Mouse (Mus musculus) c-Kit-positive CD71-positive TER-119-positive erythroid progenitor cells, embryonic 14.5 days (primary cell): ENCODE data around the gene Gm28729.

Experiments used
- DNase-seq: peaks from one replicate; pipeline ENCODE4 v3.0.0-alpha.2; 2013; ENCODE audit warnings: low spot score

The Gm28729 gene

GRCm38 (mm10) chr9:96461607-96462006 is 63.5 kb downstream of the Gm28729 start:
- no peak for DNase-seq

GRCm38 (mm10) chr9:96460117-96460865 is 64.8 kb downstream of the Gm28729 start:
- DNase-seq: no peak

- no peak for DNase-seq
These were observed 69.4 kb downstream of the Gm28729 start for GRCm38 (mm10) chr9:96455618-96456017.

GRCm38 (mm10) chr9:96452956-96453355 is 72.1 kb downstream of the Gm28729 start:
- no peak for DNase-seq

- DNase-seq: no peak
These were observed 74.0 kb downstream of the Gm28729 start for GRCm38 (mm10) chr9:96450900-96451720.

GRCm38 (mm10) chr9:96449514-96449913 is 75.5 kb downstream of the Gm28729 start:
- no peak for DNase-seq

- DNase-seq: no peak
These were observed 79.7 kb downstream of the Gm28729 start for GRCm38 (mm10) chr9:96445351-96445750.

- no peak for DNase-seq
These were observed 83.0 kb downstream of the Gm28729 start for GRCm38 (mm10) chr9:96442081-96442480.

- DNase-seq: no peak
These were observed 86.7 kb downstream of the Gm28729 start for GRCm38 (mm10) chr9:96438334-96438871.

- no peak for DNase-seq
These were observed 87.2 kb downstream of the Gm28729 start for GRCm38 (mm10) chr9:96437805-96438333.

- DNase-seq: no peak
These were observed 87.9 kb downstream of the Gm28729 start for GRCm38 (mm10) chr9:96436901-96437804.
